Mouse (Mus musculus): ENCODE data around the gene Ctss. TPM values are rescaled to one million over a fixed set of nuclear protein-coding genes. Genes with fewer than 3 reads are reported as not detected.

Gene Ctss
- 48.5 and 70.6 TPM in 2 replicates for polyA plus RNA-seq (2012; rRNA removed)

DNA sequence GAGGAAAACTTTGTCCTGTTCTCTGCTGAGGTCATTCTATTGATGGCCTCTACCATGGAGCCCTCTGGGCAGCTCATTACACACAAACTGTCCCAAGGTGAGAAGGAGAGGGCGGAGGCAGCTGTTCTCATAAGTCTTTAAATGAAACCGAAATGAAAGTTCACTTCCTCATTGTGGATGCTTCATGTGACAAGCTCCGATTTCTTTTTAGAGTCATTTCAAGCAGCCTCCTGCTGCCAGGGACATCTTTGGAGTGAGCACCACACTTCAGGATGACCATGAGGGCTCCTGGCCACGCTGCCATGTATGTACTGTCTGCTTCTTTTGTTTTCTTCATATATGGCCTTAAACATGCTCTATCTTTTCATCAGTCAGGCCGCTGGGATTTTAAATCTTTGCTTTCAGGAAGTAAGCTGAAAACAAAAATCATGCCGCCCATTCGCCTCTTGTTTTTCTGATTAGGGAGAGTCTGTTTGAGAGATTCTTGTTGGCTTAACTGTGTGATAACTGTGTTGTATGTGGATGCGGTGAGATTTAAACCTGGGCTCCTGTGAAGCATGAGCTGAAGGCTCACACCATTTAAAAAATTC is at the start of gene Ctss:
Gene Ctss (plus strand): TSS at position 165 of the 590 bp plus-strand sequence.
- no peak for DNase-seq
- TF ChIP-seq CTCF (IDR thresholded peaks at IDR 0.05; ENCODE audit: borderline replicate concordance, control insufficient read depth, extremely low read depth, insufficient read depth, low read length, poor library complexity) (no peak), POLR2A (IDR thresholded peaks at IDR 0.05; ENCODE audit: control insufficient read depth, extremely low read depth, insufficient read depth, low read length, poor library complexity) (no peak)
- H3K27ac ChIP-seq (ENCODE audit: control insufficient read depth, insufficient read depth, low read length): no peak within 1 kb of the TSS
- peaks cover 13% of the 10 kb centered on the region for H3K4me1 ChIP-seq (replicated peaks; ENCODE audit: control insufficient read depth, insufficient read depth, low read length)
- no peaks in the 10 kb centered on the region for H3K36me3 ChIP-seq (ENCODE audit: control insufficient read depth, insufficient read depth, low read length)
- no peaks in the 10 kb centered on the region for H3K27me3 ChIP-seq (ENCODE audit: control insufficient read depth, insufficient read depth, low read length)
- H3K4me3 ChIP-seq (ENCODE audit: control insufficient read depth, insufficient read depth, low read length): peak within 1 kb of the TSS; percentile 29; the same call in 1 of the 2 replicates
- 21% methylated on average over 8 of the region's 8 CpGs for WGBS

DNA sequence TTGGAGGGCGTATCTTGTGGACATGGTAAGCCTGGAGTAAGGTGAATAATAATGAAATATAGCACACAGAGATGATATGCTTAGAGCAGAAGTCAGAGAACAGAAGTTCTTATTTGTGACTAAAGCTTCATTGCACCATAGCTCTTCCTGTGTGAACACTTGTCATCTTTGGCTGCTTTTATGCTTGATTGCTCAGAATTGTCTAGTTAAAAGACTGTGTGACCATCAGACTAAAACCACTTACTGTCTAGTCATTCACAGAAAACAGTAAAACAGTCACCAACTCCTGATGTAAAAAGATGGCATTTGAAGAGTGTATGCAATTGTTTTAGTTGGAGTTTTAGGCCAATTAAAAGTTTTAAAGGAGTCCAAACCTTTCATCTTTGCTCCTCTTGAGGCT is 47.6 kb upstream of the Ctss start:
- WGBS: 94% methylated on average over 1 of the region's 1 CpGs
- DNase-seq: no peak
- no peak overlapping the region for H3K4me3 ChIP-seq (ENCODE audit: control insufficient read depth, insufficient read depth, low read length)
- TF ChIP-seq POLR2A (IDR thresholded peaks at IDR 0.05; ENCODE audit: control insufficient read depth, extremely low read depth, insufficient read depth, low read length, poor library complexity) (no peak), CTCF (IDR thresholded peaks at IDR 0.05; ENCODE audit: borderline replicate concordance, control insufficient read depth, extremely low read depth, insufficient read depth, low read length, poor library complexity) (no peak)
- H3K27me3 ChIP-seq (ENCODE audit: control insufficient read depth, insufficient read depth, low read length): no peaks in the 10 kb centered on the region
- peaks cover 58% of the 10 kb centered on the region for H3K36me3 ChIP-seq (ENCODE audit: control insufficient read depth, insufficient read depth, low read length)
- H3K27ac ChIP-seq (ENCODE audit: control insufficient read depth, insufficient read depth, low read length): no peak overlapping the region
- H3K4me1 ChIP-seq (replicated peaks; ENCODE audit: control insufficient read depth, insufficient read depth, low read length): no peaks in the 10 kb centered on the region

DNA sequence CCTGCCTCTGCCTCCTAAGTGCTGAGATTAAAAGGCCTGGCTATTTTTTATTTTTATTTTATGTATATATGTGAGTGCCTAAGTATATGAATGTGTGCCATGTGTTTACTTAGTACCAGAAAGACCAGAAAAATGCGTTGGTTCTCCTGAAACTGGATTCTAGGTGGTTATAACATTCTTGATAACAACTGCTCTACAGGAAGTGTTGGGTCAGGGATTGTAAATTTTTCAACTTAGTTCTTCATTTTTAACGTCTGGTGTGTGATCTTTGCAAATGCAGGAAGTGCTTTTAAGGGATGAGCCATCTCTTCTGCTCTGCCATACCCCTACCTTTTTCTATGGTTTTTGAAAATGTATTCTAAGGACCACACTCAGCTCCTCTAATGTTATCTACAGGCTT is 40.2 kb upstream of the Ctss start:
- H3K36me3 ChIP-seq (ENCODE audit: control insufficient read depth, insufficient read depth, low read length): peaks cover 46% of the 10 kb centered on the region

DNA sequence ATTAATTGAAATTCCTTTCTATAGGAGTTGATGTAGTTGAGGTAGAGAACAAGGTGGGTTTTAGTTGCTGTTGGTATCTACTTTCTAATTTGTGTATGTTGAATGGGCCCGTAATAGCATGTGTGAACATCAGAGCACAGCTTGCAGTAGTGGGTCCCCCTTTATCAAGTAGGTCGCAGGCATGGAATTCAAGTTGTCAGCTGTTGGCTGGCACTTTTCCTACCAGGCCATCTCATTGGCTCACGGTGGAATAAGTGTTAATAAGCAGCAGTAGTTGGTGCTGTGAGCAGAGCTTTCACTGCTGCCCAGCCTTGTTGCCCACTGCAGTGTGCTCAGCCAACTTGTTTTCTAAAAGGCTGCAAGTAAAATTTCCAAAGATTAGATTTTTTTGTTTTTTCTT is 37.9 kb upstream of the Ctss start:
- WGBS: 97% methylated on average over 3 of the region's 3 CpGs
- TF ChIP-seq POLR2A (IDR thresholded peaks at IDR 0.05; ENCODE audit: control insufficient read depth, extremely low read depth, insufficient read depth, low read length, poor library complexity): no peak
- TF ChIP-seq CTCF (IDR thresholded peaks at IDR 0.05; ENCODE audit: borderline replicate concordance, control insufficient read depth, extremely low read depth, insufficient read depth, low read length, poor library complexity): no peak
- Histone ChIP-seq H3K4me1 (replicated peaks; ENCODE audit: control insufficient read depth, insufficient read depth, low read length) (no peaks in the 10 kb centered on the region), H3K36me3 (ENCODE audit: control insufficient read depth, insufficient read depth, low read length) (peaks cover 56% of the 10 kb centered on the region), H3K27me3 (ENCODE audit: control insufficient read depth, insufficient read depth, low read length) (no peaks in the 10 kb centered on the region), H3K27ac (ENCODE audit: control insufficient read depth, insufficient read depth, low read length) (no peak overlapping the region), H3K4me3 (ENCODE audit: control insufficient read depth, insufficient read depth, low read length) (no peak overlapping the region)
- no peak for DNase-seq

More for the DNA sequence above, 40.2 kb upstream of the Ctss start:
- 34% methylated on average over 2 of the region's 2 CpGs for whole genome bisulfite sequencing
- no peaks in the 10 kb centered on the region for H3K4me1 ChIP-seq (replicated peaks; ENCODE audit: control insufficient read depth, insufficient read depth, low read length)
- no peak overlapping the region for H3K4me3 ChIP-seq (ENCODE audit: control insufficient read depth, insufficient read depth, low read length)
- no peaks in the 10 kb centered on the region for H3K27me3 ChIP-seq (ENCODE audit: control insufficient read depth, insufficient read depth, low read length)
- no peak for DNase-seq
- no peak overlapping the region for H3K27ac ChIP-seq (ENCODE audit: control insufficient read depth, insufficient read depth, low read length)
- no peak for TF ChIP-seq CTCF (IDR thresholded peaks at IDR 0.05; ENCODE audit: borderline replicate concordance, control insufficient read depth, extremely low read depth, insufficient read depth, low read length, poor library complexity)
- no peak for TF ChIP-seq POLR2A (IDR thresholded peaks at IDR 0.05; ENCODE audit: control insufficient read depth, extremely low read depth, insufficient read depth, low read length, poor library complexity)

DNA sequence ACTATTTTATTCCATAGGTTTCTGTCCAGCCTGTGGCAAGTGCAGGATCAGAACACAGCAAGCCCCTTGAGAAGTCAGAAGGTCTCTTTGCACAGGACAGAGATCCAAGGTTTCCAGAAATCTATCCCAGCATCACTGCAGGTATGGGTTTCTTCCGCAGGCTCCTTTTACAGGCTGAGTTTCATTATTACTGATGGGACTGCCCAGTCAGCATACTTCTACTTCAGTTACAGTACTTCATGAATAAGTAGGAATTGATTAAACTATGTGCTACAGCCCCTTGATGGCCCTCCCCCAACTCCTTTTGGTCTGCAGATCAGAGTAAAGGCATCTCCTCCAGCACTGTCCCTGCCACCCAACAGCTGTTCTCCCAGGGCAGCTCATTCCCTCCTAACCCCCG is 36.3 kb upstream of the Ctss start:
- no peaks in the 10 kb centered on the region for H3K4me1 ChIP-seq (replicated peaks; ENCODE audit: control insufficient read depth, insufficient read depth, low read length)
- H3K36me3 ChIP-seq (ENCODE audit: control insufficient read depth, insufficient read depth, low read length): peaks cover 62% of the 10 kb centered on the region
- no peak for DNase-seq
- H3K27ac ChIP-seq (ENCODE audit: control insufficient read depth, insufficient read depth, low read length): no peak overlapping the region
- no peaks in the 10 kb centered on the region for H3K27me3 ChIP-seq (ENCODE audit: control insufficient read depth, insufficient read depth, low read length)
- TF ChIP-seq CTCF (IDR thresholded peaks at IDR 0.05; ENCODE audit: borderline replicate concordance, control insufficient read depth, extremely low read depth, insufficient read depth, low read length, poor library complexity): no peak
- no peak for TF ChIP-seq POLR2A (IDR thresholded peaks at IDR 0.05; ENCODE audit: control insufficient read depth, extremely low read depth, insufficient read depth, low read length, poor library complexity)
- WGBS: 99% methylated on average over 2 of the region's 2 CpGs
- H3K4me3 ChIP-seq (ENCODE audit: control insufficient read depth, insufficient read depth, low read length): no peak overlapping the region

DNA sequence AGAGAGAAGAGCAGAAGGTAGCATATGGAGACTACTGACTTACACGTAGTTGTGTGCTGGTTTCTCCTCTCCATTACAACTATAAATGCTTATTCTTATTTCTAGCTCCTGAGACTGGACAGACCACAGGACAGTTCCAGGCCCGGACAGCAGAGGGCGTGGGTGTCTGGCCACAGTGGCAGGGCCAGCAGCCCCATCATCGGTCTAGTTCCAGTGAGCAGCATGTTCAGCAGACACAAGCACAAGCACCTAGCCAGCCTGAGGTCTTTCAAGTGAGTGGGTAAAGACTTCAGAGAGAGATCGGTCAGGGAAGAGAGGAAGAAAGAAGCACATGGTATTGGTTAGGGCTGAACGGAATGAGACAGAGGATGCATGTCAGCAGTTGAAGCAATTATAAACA is 32.2 kb upstream of the Ctss start:
- H3K27me3 ChIP-seq (ENCODE audit: control insufficient read depth, insufficient read depth, low read length): no peaks in the 10 kb centered on the region
- whole genome bisulfite sequencing: 65% methylated on average over 6 of the region's 6 CpGs
- DNase-seq: peak; percentile 39
- no peak overlapping the region for H3K27ac ChIP-seq (ENCODE audit: control insufficient read depth, insufficient read depth, low read length)
- peaks cover 57% of the 10 kb centered on the region for H3K36me3 ChIP-seq (ENCODE audit: control insufficient read depth, insufficient read depth, low read length)
- H3K4me3 ChIP-seq (ENCODE audit: control insufficient read depth, insufficient read depth, low read length): no peak overlapping the region
- TF ChIP-seq POLR2A (IDR thresholded peaks at IDR 0.05; ENCODE audit: control insufficient read depth, extremely low read depth, insufficient read depth, low read length, poor library complexity) (no peak), CTCF (IDR thresholded peaks at IDR 0.05; ENCODE audit: borderline replicate concordance, control insufficient read depth, extremely low read depth, insufficient read depth, low read length, poor library complexity) (no peak)
- H3K4me1 ChIP-seq (replicated peaks; ENCODE audit: control insufficient read depth, insufficient read depth, low read length): no peaks in the 10 kb centered on the region

DNA sequence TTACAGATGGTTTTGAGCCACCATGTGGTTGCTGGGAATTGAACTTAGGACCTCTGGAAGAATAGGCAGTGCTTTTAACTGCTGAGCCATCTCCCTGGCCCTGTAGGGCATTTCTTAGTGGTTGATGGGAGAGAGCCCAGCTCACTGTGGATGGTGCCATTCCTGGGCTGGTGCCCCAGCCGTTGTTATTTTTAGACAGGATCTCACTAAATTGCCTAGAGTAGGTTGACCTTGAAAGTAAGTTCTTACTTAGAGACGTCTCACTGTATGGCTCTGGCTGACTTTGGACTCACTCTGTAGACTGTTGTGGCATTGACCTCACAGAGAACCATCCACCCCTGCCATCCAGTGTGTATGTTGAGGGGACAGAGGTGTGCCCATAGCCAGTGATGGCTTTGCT is 28.4 kb upstream of the Ctss start:
- 95% methylated on average over 2 of the region's 2 CpGs for WGBS
- H3K27ac ChIP-seq (ENCODE audit: control insufficient read depth, insufficient read depth, low read length): no peak overlapping the region
- DNase-seq: no peak
- no peak overlapping the region for H3K4me3 ChIP-seq (ENCODE audit: control insufficient read depth, insufficient read depth, low read length)
- peaks cover 26% of the 10 kb centered on the region for H3K36me3 ChIP-seq (ENCODE audit: control insufficient read depth, insufficient read depth, low read length)
- H3K4me1 ChIP-seq (replicated peaks; ENCODE audit: control insufficient read depth, insufficient read depth, low read length): no peaks in the 10 kb centered on the region
- TF ChIP-seq CTCF (IDR thresholded peaks at IDR 0.05; ENCODE audit: borderline replicate concordance, control insufficient read depth, extremely low read depth, insufficient read depth, low read length, poor library complexity) (no peak), POLR2A (IDR thresholded peaks at IDR 0.05; ENCODE audit: control insufficient read depth, extremely low read depth, insufficient read depth, low read length, poor library complexity) (no peak)
- H3K27me3 ChIP-seq (ENCODE audit: control insufficient read depth, insufficient read depth, low read length): no peaks in the 10 kb centered on the region

Data from thymus, adult 2 months (tissue).